ENCODE assay signal across 11 mouse cellular contexts in the genomic region with DNA sequence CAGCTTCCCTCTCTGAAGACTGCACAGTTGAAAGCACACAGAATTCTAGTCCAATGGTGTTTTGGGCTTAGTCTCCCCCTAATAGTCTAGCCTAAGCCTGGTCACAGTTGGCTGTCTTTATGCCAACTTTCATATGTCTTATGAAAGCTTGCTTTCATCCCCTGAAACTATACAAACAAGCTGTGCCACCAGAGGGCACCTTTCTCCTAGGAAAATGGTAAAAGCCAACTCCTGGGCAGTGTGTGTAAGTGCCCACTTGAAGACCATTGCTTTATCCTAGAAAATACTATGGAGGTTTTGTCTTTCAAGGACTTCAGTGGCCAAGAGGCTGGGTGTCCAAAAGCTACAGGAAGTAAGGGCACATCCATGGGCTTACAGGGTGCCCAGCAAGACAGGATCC. TPM values are rescaled to one million over a fixed set of nuclear protein-coding genes. Genes with fewer than 3 reads are reported as not detected.
A peak's percentile ranks its signal among the peaks of the same experiment; 100 is the strongest.
DNase-seq lines count a peak whose midpoint lies in the region; ATAC-seq lines count a peak whose summit lies in the region.
"Had no signal": no experiment of that assay in that cellular context is flagged by ENCODE, and none has a peak within 500 bp of the region (broad histone marks: within the 10 kb centered on the region; RNA-seq: fewer than 3 reads in every experiment).

No protein-coding gene starts in this region.

- H3K9ac ChIP-seq in hindbrain, embryonic 11.5 days (ENCODE audit: low read depth, low read length), result no peak overlapping the region
- H3K9ac ChIP-seq in hindbrain, embryonic 13.5 days, result no peak overlapping the region
- H3K9ac ChIP-seq: forebrain, embryonic 15.5 days had no signal

- intact Hi-C loops in left cerebral cortex, postnatal 14 days (cut with DNase I), result loop anchor here (1.0 kb wide), 1 partner anchor 151 kb away; no protein-coding TSS in a partner anchor

- no peak overlapping the region for H3K27ac ChIP-seq in hindbrain, embryonic 11.5 days (ENCODE audit: low read depth, low read length)
- no peak overlapping the region for H3K27ac ChIP-seq in hindbrain, embryonic 13.5 days
- H3K27ac ChIP-seq: forebrain, embryonic 15.5 days had no signal

- H3K36me3 ChIP-seq in hindbrain, embryonic 11.5 days (ENCODE audit: control insufficient read depth, insufficient read depth, low read length), result no peaks in the 10 kb centered on the region
- no peaks in the 10 kb centered on the region for H3K36me3 ChIP-seq in hindbrain, embryonic 13.5 days
- H3K36me3 ChIP-seq: forebrain, embryonic 15.5 days had no signal

- H3K4me1 ChIP-seq in hindbrain, embryonic 11.5 days (replicated peaks; ENCODE audit: control insufficient read depth, insufficient read depth, low read length), result no peaks in the 10 kb centered on the region
- no peaks in the 10 kb centered on the region for H3K4me1 ChIP-seq in hindbrain, embryonic 13.5 days (replicated peaks)
- H3K4me1 ChIP-seq: forebrain, embryonic 15.5 days had no signal

- H3K9me3 ChIP-seq in hindbrain, embryonic 11.5 days (ENCODE audit: control insufficient read depth, low read length), result no peaks in the 10 kb centered on the region
- H3K9me3 ChIP-seq in hindbrain, embryonic 13.5 days, result no peaks in the 10 kb centered on the region; the same call in 1 of the 2 replicates
- H3K9me3 ChIP-seq: forebrain, embryonic 15.5 days had no signal

- no peak for ATAC-seq in hindbrain, embryonic 11.5 days (ENCODE audit: low FRiP score)
- ATAC-seq in hindbrain, embryonic 13.5 days (ENCODE audit: low FRiP score), result no peak
- no peak for ATAC-seq in megakaryocyte progenitor cell, adult 5-6 weeks (replicated peaks; ENCODE audit: poor library complexity)
- no peak for ATAC-seq in megakaryocyte-erythroid progenitor cell, adult 5-6 weeks (replicated peaks; ENCODE audit: low FRiP score, low TSS enrichment, poor library complexity, severe bottlenecking)
- ATAC-seq: forebrain, embryonic 15.5 days; hindbrain, embryonic 16.5 days had no signal

- no peaks in the 10 kb centered on the region for H3K27me3 ChIP-seq in hindbrain, embryonic 11.5 days (ENCODE audit: control insufficient read depth, insufficient read depth, low read length)
- no peaks in the 10 kb centered on the region for H3K27me3 ChIP-seq in hindbrain, embryonic 13.5 days
- H3K27me3 ChIP-seq: forebrain, embryonic 15.5 days had no signal

- no peak overlapping the region for H3K4me2 ChIP-seq in hindbrain, embryonic 11.5 days (replicated peaks; ENCODE audit: low read depth, low read length)
- no peak overlapping the region for H3K4me2 ChIP-seq in hindbrain, embryonic 13.5 days
- H3K4me2 ChIP-seq: forebrain, embryonic 15.5 days had no signal

- no peak overlapping the region for H3K4me3 ChIP-seq in hindbrain, embryonic 11.5 days (ENCODE audit: low read depth, low read length)
- H3K4me3 ChIP-seq in hindbrain, embryonic 13.5 days, result no peak overlapping the region
- H3K4me3 ChIP-seq: forebrain, embryonic 15.5 days had no signal

- DNase-seq in hindbrain, embryonic 11.5 days (ENCODE audit: low spot score), result peak; percentile 2
- DNase-seq in thymus, postnatal 4 days, result peak; percentile 35
- no peak for DNase-seq in thymus, postnatal 25 days
- DNase-seq in left cerebral cortex, postnatal 14 days (ENCODE audit: low spot score in 2 of 2), result peak; percentile 25 to 53
- no peak for DNase-seq in heart, adult 11 months

RNA-seq across cellular contexts. Expression of gene Gabrp, which starts 8.3 kb away (rescaled TPM):
- 3.6 and 6.0 TPM in 2 replicates for polyA plus RNA-seq in hindbrain, embryonic 11.5 days (2014; fragmentation: Nextera tagmentation; extraction: Ambion mirVana)
- polyA plus RNA-seq in hindbrain, embryonic 13.5 days (2015; fragmentation: Nextera tagmentation; extraction: Ambion mirVana), result not detected in 2 replicates
- not detected for total RNA-seq in left cerebral cortex, postnatal 14 days (2021)
- total RNA-seq in megakaryocyte progenitor cell, adult 5-6 weeks (2015), result not detected in 2 replicates
- total RNA-seq in megakaryocyte progenitor cell, adult 5-6 weeks (2017), result not detected in 2 replicates
- not detected in 2 replicates for total RNA-seq in megakaryocyte-erythroid progenitor cell, adult 5-6 weeks (2014; fragmentation: Nextera tagmentation)
- not detected in 2 replicates for total RNA-seq in megakaryocyte-erythroid progenitor cell, adult 5-6 weeks (2017)
- polyA plus RNA-seq: forebrain, embryonic 15.5 days; hindbrain, embryonic 16.5 days; liver, adult 2 months had no signal

RNA-seq across cellular contexts. Expression of gene D130052B06Rik, which starts 28.7 kb away (rescaled TPM):
- polyA plus RNA-seq in hindbrain, embryonic 11.5 days (2014; fragmentation: Nextera tagmentation; extraction: Ambion mirVana), result 0.08 TPM in 1 of 2 replicates, not detected in the other
- 0.16 and 0.19 TPM in 2 replicates for polyA plus RNA-seq in hindbrain, embryonic 13.5 days (2015; fragmentation: Nextera tagmentation; extraction: Ambion mirVana)
- total RNA-seq in left cerebral cortex, postnatal 14 days (2021), result not detected
- not detected in 2 replicates for total RNA-seq in megakaryocyte progenitor cell, adult 5-6 weeks (2015)
- total RNA-seq in megakaryocyte progenitor cell, adult 5-6 weeks (2017), result not detected in 2 replicates
- not detected in 2 replicates for total RNA-seq in megakaryocyte-erythroid progenitor cell, adult 5-6 weeks (2014; fragmentation: Nextera tagmentation)
- not detected in 2 replicates for total RNA-seq in megakaryocyte-erythroid progenitor cell, adult 5-6 weeks (2017)
- total RNA-seq: liver, adult 2 months had no signal
- polyA plus RNA-seq: forebrain, embryonic 15.5 days; hindbrain, embryonic 16.5 days; liver, adult 2 months had no signal

RNA-seq across cellular contexts. Expression of gene Ranbp17, which starts 56.9 kb away (rescaled TPM):
- 13.7 and 14.8 TPM in 2 replicates for polyA plus RNA-seq in hindbrain, embryonic 11.5 days (2014; fragmentation: Nextera tagmentation; extraction: Ambion mirVana)
- polyA plus RNA-seq in hindbrain, embryonic 13.5 days (2015; fragmentation: Nextera tagmentation; extraction: Ambion mirVana), result 7.8 and 8.9 TPM in 2 replicates
- 1 to 10 TPM; 6.9 to 9.4 TPM for total RNA-seq in left cerebral cortex, postnatal 14 days (2021)
- total RNA-seq in megakaryocyte progenitor cell, adult 5-6 weeks (2015), result 2.6 and 5.2 TPM in 2 replicates
- 2.6 and 3.5 TPM in 2 replicates for total RNA-seq in megakaryocyte progenitor cell, adult 5-6 weeks (2017)
- 8.6 and 9.7 TPM in 2 replicates for total RNA-seq in megakaryocyte-erythroid progenitor cell, adult 5-6 weeks (2014; fragmentation: Nextera tagmentation)
- 5.9 and 6.6 TPM in 2 replicates for total RNA-seq in megakaryocyte-erythroid progenitor cell, adult 5-6 weeks (2017)

Comparison
In these comparisons a context has a peak if more than half of its experiments do, and no peak if none do; other contexts are left out.
1. DNase-seq: peak in hindbrain, embryonic 11.5 days (single experiment), thymus, postnatal 4 days (single experiment) and left cerebral cortex, postnatal 14 days (2 of 2); none in thymus, postnatal 25 days (single experiment) and heart, adult 11 months (single experiment).